Mouse (Mus musculus) intestine, embryonic 14.5 days (tissue): ENCODE results near the gene Hunk. TPM values are rescaled to one million over a fixed set of nuclear protein-coding genes. Genes with fewer than 3 reads are reported as not detected.

Experiments
- ATAC-seq: fragments of 200-750 bp; cut with Nextera tagmentation; replicated peaks from 2 replicates; pipeline ENCODE4 v1.8.0; 2017; ENCODE audit warnings: low read depth, moderate number of reproducible peaks, moderate TSS enrichment, moderate library complexity; ENCODE audit not compliant: low FRiP score, low TSS enrichment
- DNase-seq: peaks from one replicate; pipeline ENCODE4 v3.0.0-alpha.2; 2018; ENCODE audit warnings: low spot score
- H3K27ac ChIP-seq: fragments of 300-500 bp; sonication (generic); 2 replicates; pipeline ENCODE4 v1.5.1; 2014; ENCODE audit warnings: low read depth, mild to moderate bottlenecking, control low read depth
- H3K27me3 ChIP-seq: fragments of 300-500 bp; sonication (generic); replicated peaks from 2 replicates; pipeline ENCODE4 v1.6.1; 2014; ENCODE audit warnings: low read length, control low read depth; ENCODE audit not compliant: control insufficient read depth, insufficient read depth
- H3K36me3 ChIP-seq: fragments of 300-500 bp; sonication (generic); 2 replicates; pipeline ENCODE4 v1.6.1; 2014; ENCODE audit warnings: low read length, control low read depth; ENCODE audit not compliant: control insufficient read depth, insufficient read depth
- H3K4me1 ChIP-seq: fragments of 300-500 bp; sonication (generic); replicated peaks from 2 replicates; pipeline ENCODE4 v1.6.1; 2014; ENCODE audit warnings: low read length, control low read depth, mixed read lengths; ENCODE audit not compliant: control insufficient read depth, insufficient read depth
- H3K4me2 ChIP-seq: fragments of 300-500 bp; sonication (generic); 2 replicates; pipeline ENCODE4 v1.6.1; 2014; ENCODE audit warnings: low read length
- H3K4me3 ChIP-seq: fragments of 300-500 bp; sonication (generic); 2 replicates; pipeline ENCODE4 v1.5.1; 2014; ENCODE audit warnings: low read depth, low read length, control low read depth, mixed read lengths
- H3K9ac ChIP-seq: fragments of 300-500 bp; sonication (generic); 2 replicates; pipeline ENCODE4 v1.6.1; 2014; ENCODE audit warnings: mild to moderate bottlenecking, low read length
- H3K9me3 ChIP-seq: fragments of 300-500 bp; sonication (generic); 2 replicates; pipeline ENCODE4 v1.6.1; 2016; ENCODE audit warnings: low read length, control low read depth; ENCODE audit not compliant: control insufficient read depth
- WGBS: fragments of 180-500 bp; shearing (Covaris S2); extraction: QIAGEN DNeasy Blood & Tissue Kit; methylation state at CpG from one replicate; pipeline ENCODE4 v1.1.7; 2014; 5-methylcytosine and 5-hydroxymethylcytosine counted together
- polyA plus RNA-seq: library from polyadenylated mRNA; unstranded; fragments of >200 nt; fragmentation: Nextera tagmentation; extraction: Ambion mirVana; gene quantifications from 2 replicates; pipeline ENCODE4 v1.2.1, GENCODE M21; 2014

Gene Hunk
- polyA plus RNA-seq, 1 experiment from 2014 or later: 11.0 TPM

- ATAC-seq (peak; percentile 68), DNase-seq (no peak)
- H3K27ac ChIP-seq: no peak overlapping the region
- peaks cover 15% of the 10 kb centered on the region for H3K4me1 ChIP-seq
- H3K36me3 ChIP-seq: no peaks in the 10 kb centered on the region
- no peak overlapping the region for H3K4me3 ChIP-seq
- no peak overlapping the region for H3K4me2 ChIP-seq
- H3K9me3 ChIP-seq: no peaks in the 10 kb centered on the region
- H3K27me3 ChIP-seq: no peaks in the 10 kb centered on the region
- no peak overlapping the region for H3K9ac ChIP-seq
- 10% methylated on average over 8 of the region's 9 CpGs for WGBS
These were observed 14.5 kb downstream of the Hunk start for GRCm38 (mm10) chr16:90400314-90400713.

- H3K4me3 ChIP-seq: no peak overlapping the region
- no peak overlapping the region for H3K27ac ChIP-seq
- H3K4me1 ChIP-seq: peaks cover 15% of the 10 kb centered on the region
- H3K9me3 ChIP-seq: no peaks in the 10 kb centered on the region
- no peak overlapping the region for H3K4me2 ChIP-seq
- ATAC-seq: no peak
- H3K36me3 ChIP-seq: no peaks in the 10 kb centered on the region
- WGBS: 21% methylated on average over 12 of the region's 12 CpGs
- no peaks in the 10 kb centered on the region for H3K27me3 ChIP-seq
- H3K9ac ChIP-seq: no peak overlapping the region
- no peak for DNase-seq
These were observed 15.3 kb downstream of the Hunk start for GRCm38 (mm10) chr16:90400906-90401666.

DNA sequence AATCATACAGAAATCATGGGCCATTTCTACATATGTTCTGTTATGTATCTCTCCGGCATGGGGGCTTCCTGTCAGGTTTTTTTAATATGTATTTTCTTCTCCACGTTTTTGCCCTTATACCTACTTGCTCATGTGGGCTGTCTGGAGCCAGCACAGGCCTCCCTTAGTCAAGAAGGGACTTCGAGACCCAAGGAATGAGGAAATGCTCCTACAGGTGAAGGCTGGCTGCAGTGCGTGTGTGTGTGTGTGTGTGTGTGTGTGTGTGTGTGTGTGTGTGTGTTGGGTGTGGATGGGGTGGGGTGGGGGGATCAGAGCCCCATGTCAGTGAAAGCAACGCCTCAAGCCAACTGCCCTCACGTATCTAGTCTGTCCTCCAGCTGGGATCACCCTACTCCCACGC is 16.5 kb downstream of the Hunk start:
- H3K36me3 ChIP-seq: no peaks in the 10 kb centered on the region
- H3K27ac ChIP-seq: no peak overlapping the region
- no peaks in the 10 kb centered on the region for H3K9me3 ChIP-seq
- ATAC-seq (no peak), DNase-seq (no peak)
- H3K9ac ChIP-seq: no peak overlapping the region
- H3K4me1 ChIP-seq: peaks cover 16% of the 10 kb centered on the region
- H3K4me2 ChIP-seq: no peak overlapping the region
- H3K27me3 ChIP-seq: no peaks in the 10 kb centered on the region
- 70% methylated on average over 7 of the region's 7 CpGs for WGBS
- no peak overlapping the region for H3K4me3 ChIP-seq

DNA sequence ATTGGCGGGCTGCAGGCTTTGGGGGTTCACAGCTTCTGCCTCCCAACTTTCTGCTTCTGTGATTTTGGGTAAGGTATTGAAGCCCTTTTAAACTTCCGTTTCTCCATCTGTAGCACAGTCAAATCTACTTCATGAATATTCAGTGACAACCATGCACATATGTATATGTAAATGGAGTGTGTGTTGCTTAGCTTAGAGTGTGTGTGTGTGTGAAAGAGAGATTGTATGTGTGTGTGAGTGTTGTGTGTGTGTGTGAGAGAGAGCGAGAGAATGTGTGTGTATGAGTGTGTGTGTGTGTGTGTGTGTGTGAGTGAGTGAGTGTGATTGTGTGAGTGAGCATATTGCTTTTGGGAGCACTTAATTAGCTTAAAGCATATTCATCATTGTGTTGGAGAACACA is 19.4 kb downstream of the Hunk start:
- H3K4me1 ChIP-seq: peaks cover 26% of the 10 kb centered on the region

GRCm38 (mm10) chr16:90405599-90405998 is 19.8 kb downstream of the Hunk start:
- H3K4me2 ChIP-seq: no peak overlapping the region
- no peak overlapping the region for H3K27ac ChIP-seq
- no peak for DNase-seq
- H3K4me3 ChIP-seq: no peak overlapping the region
- ATAC-seq: peak; percentile 34; the same call in 1 of the 2 replicates
- no peaks in the 10 kb centered on the region for H3K9me3 ChIP-seq
- H3K9ac ChIP-seq: no peak overlapping the region
- peaks cover 24% of the 10 kb centered on the region for H3K4me1 ChIP-seq
- WGBS: 29% methylated on average over 6 of the region's 6 CpGs
- no peaks in the 10 kb centered on the region for H3K27me3 ChIP-seq
- no peaks in the 10 kb centered on the region for H3K36me3 ChIP-seq

More for the DNA sequence above, 19.4 kb downstream of the Hunk start:
- Histone ChIP-seq H3K4me2 (no peak overlapping the region), H3K4me3 (no peak overlapping the region), H3K9ac (no peak overlapping the region), H3K27ac (no peak overlapping the region), H3K36me3 (no peaks in the 10 kb centered on the region), H3K27me3 (no peaks in the 10 kb centered on the region), H3K9me3 (no peaks in the 10 kb centered on the region)
- ATAC-seq (no peak), DNase-seq (no peak)
- 76% methylated on average over 3 of the region's 3 CpGs for WGBS

DNA sequence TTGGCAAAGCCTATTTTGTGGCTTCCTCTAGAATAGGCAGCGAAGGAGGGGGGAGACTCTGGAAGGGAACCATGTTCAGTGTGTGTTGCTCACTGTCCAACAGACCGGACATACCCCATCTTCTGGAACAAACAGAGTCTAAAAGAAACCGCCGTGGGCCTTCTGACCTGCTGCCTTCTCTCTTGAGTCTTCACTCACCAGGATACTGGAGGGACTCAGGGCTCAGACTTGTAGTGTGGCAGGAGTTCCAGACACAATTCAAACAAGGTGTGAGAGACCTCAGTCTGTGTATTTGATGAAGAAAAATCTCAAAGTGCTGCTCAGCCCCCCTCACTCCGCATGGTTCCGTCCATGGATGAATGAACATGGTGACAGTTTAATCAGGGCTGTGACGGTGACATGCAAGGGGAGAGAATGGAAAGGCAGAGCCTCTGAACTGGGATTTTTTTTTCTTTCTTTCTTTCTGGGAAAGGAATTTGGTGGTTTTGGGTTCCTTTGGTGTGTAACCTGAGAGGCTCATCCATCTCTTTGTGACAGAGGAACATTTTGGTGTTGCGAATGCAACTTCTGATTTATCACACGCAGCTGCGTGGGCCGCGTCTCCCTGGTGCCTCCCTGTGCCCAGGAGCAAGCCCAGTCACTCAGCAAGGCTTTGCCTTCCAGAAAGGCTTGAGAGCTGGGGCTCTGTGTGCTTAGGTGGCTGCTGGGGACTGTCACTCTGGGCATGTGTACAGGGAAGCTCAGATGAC is 21.9 kb downstream of the Hunk start:
- no peak overlapping the region for H3K4me3 ChIP-seq
- ATAC-seq: no peak
- no peaks in the 10 kb centered on the region for H3K27me3 ChIP-seq
- DNase-seq: no peak
- no peaks in the 10 kb centered on the region for H3K36me3 ChIP-seq
- 0 out of 2 replicates have a peak overlapping the region, but pooled peaks have one; percentile 9 for H3K27ac ChIP-seq
- H3K4me2 ChIP-seq: no peak overlapping the region
- H3K9ac ChIP-seq: no peak overlapping the region
- WGBS: 35% methylated on average over 12 of the region's 12 CpGs
- no peaks in the 10 kb centered on the region for H3K9me3 ChIP-seq
- peaks cover 11% of the 10 kb centered on the region for H3K4me1 ChIP-seq

- Histone ChIP-seq H3K4me3 (no peak overlapping the region), H3K4me1 (peaks cover 10% of the 10 kb centered on the region), H3K9ac (no peak overlapping the region), H3K36me3 (0 out of 2 replicates have a peak, but pooled peaks cover 3% of the 10 kb centered on the region), H3K4me2 (no peak overlapping the region; the same call in 1 of the 2 replicates), H3K27me3 (no peaks in the 10 kb centered on the region), H3K27ac (peak overlapping the region; percentile 54; the same call in 1 of the 2 replicates), H3K9me3 (no peaks in the 10 kb centered on the region)
- WGBS: 70% methylated on average over 8 of the region's 8 CpGs
- ATAC-seq (peak; percentile 92), DNase-seq (no peak)
These were observed 26.6 kb downstream of the Hunk start for GRCm38 (mm10) chr16:90412096-90413082.

- H3K27me3 ChIP-seq: no peaks in the 10 kb centered on the region
- H3K4me1 ChIP-seq: peaks cover 36% of the 10 kb centered on the region
- H3K36me3 ChIP-seq: 0 out of 2 replicates have a peak, but pooled peaks cover 3% of the 10 kb centered on the region
- H3K9me3 ChIP-seq: no peaks in the 10 kb centered on the region
- DNase-seq (no peak), ATAC-seq (no peak)
- no peak overlapping the region for H3K4me2 ChIP-seq
- no peak overlapping the region for H3K9ac ChIP-seq
- H3K4me3 ChIP-seq: no peak overlapping the region
- no peak overlapping the region for H3K27ac ChIP-seq
These were observed 30.8 kb downstream of the Hunk start for GRCm38 (mm10) chr16:90416621-90417020.
